Mouse (Mus musculus) gastrocnemius, postnatal 14 days (tissue): Measurements from ENCODE around the gene Ccnt2. TPM values are rescaled to one million over a fixed set of nuclear protein-coding genes. Genes with fewer than 3 reads are reported as not detected.
A peak's percentile ranks its signal among the peaks of the same experiment; 100 is the strongest.
"Not testable (repeated sequence)": the region's sequence is repeated elsewhere in the genome, so short reads cannot be mapped to it uniquely, and the experiment has no call there.

Experiments
- DNase-seq: peaks from one replicate; pipeline ENCODE4 v3.0.0; 2021; ENCODE audit warnings: mixed read lengths
- intact Hi-C: fragments of 180-260 bp; cut with DNase I; formaldehyde crosslinking; loops from one replicate; pipeline ENCODE4 v1.15.1; 2025; ENCODE audit warnings: low total_unique reads
- long read RNA-seq, 2 experiments: library from polyadenylated mRNA; stranded (forward); transcript quantifications; one replicate each; pipeline ENCODE4 v2.0.0; 2021
- total RNA-seq, 2 experiments: library from RNA; stranded (reverse); gene quantifications; 2 replicates each; pipeline ENCODE4 v1.2.3; 2021

Gene Ccnt2
- total RNA-seq = 10 to 100 TPM; 18.5 to 23.0 TPM
- long read RNA-seq, experiment 1, full-length matches to known transcripts = 3 of 7 reads
- long read RNA-seq, experiment 1, partial matches to known transcripts = 1 of 7 reads
- long read RNA-seq, experiment 1, other reads (novel, unspliced or antisense) = 3 of 7 reads
- long read RNA-seq, experiment 2, full-length matches to known transcripts = 8 of 12 reads
- long read RNA-seq, experiment 2, partial matches to known transcripts = 1 of 12 reads
- long read RNA-seq, experiment 2, other reads (novel, unspliced or antisense) = 3 of 12 reads

DNA sequence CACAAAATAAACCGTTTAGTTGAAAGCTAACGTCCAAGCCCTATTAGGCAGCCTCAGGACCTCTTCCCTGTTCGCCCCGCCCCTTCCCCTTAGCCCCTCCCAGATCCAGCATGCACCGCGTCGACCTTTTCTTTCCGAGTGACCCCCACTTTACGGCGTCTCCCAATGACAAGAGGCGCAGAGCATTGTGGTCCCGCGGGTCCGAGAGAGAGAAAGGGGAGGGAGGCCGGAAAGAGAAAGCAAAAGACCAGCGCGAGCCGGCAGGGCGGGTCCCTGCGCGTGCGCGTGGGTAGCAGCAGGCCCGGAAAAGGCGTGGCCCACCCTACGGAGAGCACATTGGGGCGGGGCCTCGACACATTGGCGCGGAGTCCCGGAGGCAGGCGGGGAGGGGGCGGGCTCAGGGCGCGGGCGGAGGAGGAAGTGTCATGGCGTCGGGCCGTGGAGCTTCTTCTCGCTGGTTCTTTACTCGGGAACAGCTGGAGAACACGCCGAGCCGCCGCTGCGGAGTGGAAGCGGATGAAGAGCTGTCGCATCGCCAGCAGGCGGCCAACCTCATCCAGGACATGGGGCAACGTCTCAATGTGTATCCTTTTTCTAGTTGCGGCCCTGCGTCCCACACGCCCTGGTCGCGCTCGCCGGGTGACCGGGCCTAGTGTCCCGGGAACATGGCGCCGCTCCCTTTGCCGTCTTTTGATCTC, at the start of gene Ccnt2:
Gene Ccnt2 (plus strand): TSS at position 362 of the 698 bp plus-strand sequence.
- DNase-seq = peak; percentile 99
- intact Hi-C loops = no loop called here

DNA sequence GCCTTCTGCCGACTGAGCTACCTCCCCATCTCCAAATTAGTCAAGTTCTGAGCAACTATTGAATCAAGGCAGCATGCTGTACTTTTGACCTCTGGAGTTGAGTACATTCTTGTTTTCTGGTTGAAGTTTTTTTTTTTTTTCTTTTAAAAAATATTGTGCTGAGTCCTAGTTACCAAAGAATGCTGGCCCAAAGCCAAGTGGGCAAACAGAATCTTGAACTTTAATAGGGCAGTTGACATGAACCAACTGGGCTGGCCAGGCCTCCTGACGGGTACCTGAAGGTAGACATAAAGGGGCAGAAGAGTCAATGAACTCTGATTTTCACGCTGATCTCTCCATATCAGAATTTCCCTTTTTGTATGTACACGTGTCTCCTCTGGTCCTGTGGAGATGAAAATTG, 44.9 kb upstream of the Ccnt2 start, which contains the start of gene Acmsd:
Gene Acmsd (plus strand): TSS at position 318 of the 400 bp plus-strand sequence.
- no peak for DNase-seq
- intact Hi-C loops = no loop called here

GRCm38 (mm10) chr1:127731086-127731485, 42.9 kb upstream of the Ccnt2 start:
- DNase-seq = no peak
- intact Hi-C loops = no loop called here

DNA sequence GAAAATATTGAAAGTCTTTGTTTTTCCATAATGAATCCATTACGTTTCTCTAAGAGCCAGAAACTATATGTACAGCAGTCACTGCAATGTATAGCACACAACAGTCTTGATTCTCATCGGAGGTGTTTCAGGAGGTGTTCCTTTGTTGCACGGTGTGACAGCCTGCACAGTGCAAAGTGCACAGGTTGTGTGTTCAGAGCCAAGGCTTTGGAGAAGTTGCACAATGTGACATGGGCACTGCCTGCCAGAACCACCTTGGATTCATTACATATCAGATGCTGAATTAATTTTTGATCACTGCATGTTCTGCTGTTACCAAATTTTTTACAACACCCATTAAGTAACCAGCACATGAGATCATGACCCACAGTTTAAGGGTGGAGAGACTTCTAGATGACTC, 41.5 kb upstream of the Ccnt2 start:
- DNase-seq = no peak
- intact Hi-C loops = no loop called here

DNA sequence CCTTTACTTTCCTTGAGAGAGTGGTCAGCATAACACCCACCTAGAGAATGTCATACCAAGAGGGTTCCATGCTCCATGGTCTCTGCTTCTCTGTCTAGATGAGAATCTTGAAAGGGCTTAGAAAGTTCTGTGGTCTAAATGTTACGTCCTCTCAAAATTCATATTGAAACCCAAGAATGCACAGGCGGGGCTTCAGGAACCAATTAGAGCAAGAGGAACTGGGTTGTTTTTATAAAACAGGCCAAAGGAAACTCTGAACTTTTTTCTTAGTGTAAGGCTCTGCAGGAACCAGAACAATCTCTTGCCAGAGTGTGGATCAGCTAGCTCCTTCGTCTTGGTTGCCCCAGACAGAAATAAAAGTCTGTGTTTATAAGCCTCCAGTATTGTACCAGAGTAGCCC, 41.1 kb upstream of the Ccnt2 start:
- intact Hi-C loops = no loop called here

DNA sequence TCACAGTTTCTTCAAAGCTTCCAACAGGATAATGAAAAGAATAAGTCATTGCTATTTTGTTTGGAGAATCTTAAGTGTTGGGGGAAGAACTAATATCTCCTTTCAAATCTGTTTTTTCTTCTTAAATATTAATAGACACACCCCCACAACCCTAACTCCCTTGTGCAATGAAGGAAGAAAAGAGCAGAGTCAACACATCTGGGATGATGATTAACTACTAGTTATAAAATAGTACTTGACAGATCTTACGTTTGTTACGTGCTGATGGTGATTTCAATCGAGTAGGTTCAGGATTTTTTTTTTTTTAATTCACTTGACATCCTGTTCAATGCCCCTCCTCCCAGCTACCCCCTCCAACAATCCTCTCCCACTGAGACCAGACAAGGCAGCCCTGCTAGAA, 38.6 kb upstream of the Ccnt2 start:
- intact Hi-C loops = no loop called here
- DNase-seq = no peak

More for the DNA sequence above, 41.1 kb upstream of the Ccnt2 start:
- DNase-seq = no peak

- no peak for DNase-seq
- intact Hi-C loops = no loop called here
These were observed 23.4 kb upstream of the Ccnt2 start for GRCm38 (mm10) chr1:127750401-127751102.

GRCm38 (mm10) chr1:127755806-127756205, 18.2 kb upstream of the Ccnt2 start:
- no peak for DNase-seq
- intact Hi-C loops = no loop called here

- intact Hi-C loops = no loop called here
- no peak for DNase-seq
These were observed 17.4 kb upstream of the Ccnt2 start for GRCm38 (mm10) chr1:127756331-127757163.

GRCm38 (mm10) chr1:127757164-127757545, 16.8 kb upstream of the Ccnt2 start:
- intact Hi-C loops = not testable (repeated sequence)

GRCm38 (mm10) chr1:127765468-127765867, 8.5 kb upstream of the Ccnt2 start:
- DNase-seq = no peak
- intact Hi-C loops = loop anchor here (5.0 kb wide), 1 partner anchor 268 kb away; no protein-coding TSS in a partner anchor

More at GRCm38 (mm10) chr1:127757164-127757545, 16.8 kb upstream of the Ccnt2 start:
- not testable (repeated sequence) for DNase-seq

- DNase-seq = no peak
- intact Hi-C loops = loop anchor here (5.0 kb wide), 1 partner anchor 269 kb away; no protein-coding TSS in a partner anchor
These were observed 7.2 kb upstream of the Ccnt2 start for GRCm38 (mm10) chr1:127766741-127767140.

DNA sequence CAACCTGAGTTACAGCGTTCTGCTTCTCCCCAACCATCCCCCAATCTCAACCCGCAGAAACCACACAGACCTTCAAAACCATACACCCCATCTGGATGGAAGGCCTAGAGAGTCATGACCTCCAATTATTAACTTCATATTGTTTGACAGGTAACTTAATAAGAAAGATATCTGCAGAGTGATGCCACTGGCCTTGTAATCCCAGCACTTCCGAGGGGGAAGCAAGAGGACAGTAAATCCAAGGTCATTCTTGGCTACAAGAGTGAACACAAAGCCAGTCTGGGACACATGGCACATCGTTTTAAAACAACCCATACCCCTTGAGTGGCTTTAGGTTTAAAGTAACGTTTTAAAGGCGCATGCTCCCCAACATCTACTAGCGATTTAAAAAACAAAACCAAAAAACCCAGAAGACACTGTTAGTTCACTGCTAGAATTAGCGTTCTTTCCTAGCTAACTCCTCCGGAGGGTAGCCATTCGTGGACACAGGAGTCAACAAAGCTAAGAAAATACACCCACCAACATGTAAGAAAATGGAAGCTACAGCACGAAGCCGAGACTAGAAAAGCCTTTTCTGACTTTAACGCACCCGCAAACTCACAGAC, 664 bp upstream of the Ccnt2 start:
- intact Hi-C loops = no loop called here
- DNase-seq = no peak

DNA sequence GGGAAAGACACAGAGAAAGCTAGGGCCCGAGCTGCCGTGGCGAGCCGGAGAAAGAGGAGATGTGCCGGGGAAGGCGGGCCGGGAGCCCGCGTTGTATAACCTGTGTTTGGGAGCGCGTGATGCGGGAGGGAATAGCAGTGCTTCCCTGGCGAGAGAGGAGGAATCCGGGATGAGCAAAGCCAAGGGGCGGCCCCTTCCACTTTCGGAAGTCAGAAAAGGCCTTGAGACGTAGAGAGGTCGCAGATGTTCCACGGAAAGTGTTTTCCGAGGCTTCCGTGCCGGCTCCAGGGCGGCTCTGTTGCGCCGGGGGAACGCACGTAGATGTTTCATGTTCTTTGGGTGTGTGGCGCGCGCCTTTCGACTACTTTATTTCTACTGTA, 527 bp downstream of the Ccnt2 start:
- peak; percentile 62 for DNase-seq
- intact Hi-C loops = no loop called here

DNA sequence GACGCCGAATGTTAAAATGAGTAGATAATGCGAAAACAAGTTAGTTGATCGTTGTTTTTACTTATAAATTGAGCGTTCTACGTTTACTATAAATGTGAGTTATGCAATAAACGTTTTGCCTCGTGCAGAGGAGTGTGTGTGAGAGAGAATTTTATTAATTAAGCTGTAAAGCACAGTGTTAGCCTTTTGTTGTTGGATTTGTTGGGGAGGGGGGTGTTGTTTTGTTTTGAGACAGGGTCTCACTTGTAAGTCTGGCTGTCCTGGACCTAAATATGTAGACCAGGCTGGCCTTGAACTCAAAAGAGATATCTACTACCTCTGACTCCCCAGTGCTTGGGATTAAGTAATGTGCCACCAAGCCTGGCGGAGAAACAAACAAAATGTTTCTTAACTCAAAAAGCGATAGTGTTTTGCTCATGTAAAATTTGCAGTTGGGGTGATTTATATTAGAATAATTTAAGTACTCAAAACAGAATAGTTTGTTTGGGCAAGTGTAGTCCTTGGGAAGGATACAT, 1.3 kb downstream of the Ccnt2 start:
- no peak for DNase-seq
- intact Hi-C loops = no loop called here

DNA sequence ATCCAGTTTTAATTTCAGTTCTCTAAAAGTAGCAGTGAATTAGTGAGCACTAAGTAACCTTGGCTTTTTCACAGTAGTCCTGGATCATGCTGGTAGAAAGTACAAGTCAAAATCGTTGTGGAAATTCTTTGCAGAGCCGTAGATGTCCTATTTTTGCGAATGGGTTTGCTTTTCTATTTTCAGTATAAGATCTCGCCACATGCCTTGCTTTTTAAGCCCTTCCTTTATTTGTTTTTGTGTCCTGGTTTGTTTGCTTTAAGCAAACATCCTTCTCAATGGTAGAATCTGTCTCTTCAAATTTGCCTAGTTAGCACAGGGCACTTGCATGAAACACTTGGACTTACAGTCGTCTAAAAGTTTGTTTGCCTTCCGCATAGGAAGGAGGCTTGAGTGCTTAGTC, 2.3 kb downstream of the Ccnt2 start:
- intact Hi-C loops = no loop called here
- no peak for DNase-seq

- no peak for DNase-seq
- intact Hi-C loops = no loop called here
These were observed 4.6 kb downstream of the Ccnt2 start for GRCm38 (mm10) chr1:127778611-127779010.

DNA sequence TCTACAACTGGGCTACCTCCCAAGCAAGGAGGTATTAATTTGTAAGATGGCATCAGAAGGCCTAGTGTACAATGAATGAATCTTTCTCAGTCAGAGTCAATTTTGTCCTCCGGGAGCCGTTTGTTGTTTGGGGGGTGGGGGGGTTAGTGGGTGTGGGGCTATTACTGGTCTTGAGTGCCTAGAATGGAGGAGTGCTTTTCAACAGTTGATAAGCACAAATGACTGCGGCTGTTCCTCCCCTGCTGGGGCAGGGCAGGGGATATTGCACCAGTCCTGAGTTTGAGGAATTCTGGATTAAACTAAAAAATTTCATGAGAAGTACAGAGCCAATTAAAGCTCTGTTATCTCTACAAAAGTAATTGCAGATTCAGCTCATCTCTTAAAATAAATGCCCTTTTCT, 6.2 kb downstream of the Ccnt2 start:
- DNase-seq = no peak
- intact Hi-C loops = no loop called here

DNA sequence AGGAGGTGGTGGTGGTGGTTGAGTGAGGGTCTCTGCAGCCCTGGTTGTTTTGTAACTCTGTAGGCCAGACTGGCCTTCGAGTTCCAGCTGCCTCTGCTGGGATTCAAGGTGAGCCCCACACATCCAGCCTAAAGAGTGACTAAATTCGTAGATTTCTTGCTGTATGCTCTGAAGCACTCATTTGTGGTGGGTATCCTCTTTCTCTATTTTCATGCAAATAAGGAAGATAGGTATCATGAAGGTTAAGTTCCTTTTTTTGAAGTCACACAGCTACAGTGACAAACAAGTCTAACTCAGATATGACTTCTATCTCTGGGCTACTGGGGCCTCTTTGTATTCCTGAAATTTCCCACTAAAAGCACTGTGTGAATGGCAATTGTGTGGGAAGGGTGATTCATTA, 6.9 kb downstream of the Ccnt2 start:
- intact Hi-C loops = no loop called here
- no peak for DNase-seq
